Mouse (Mus musculus) CD4-positive helper T cell, adult 2 months (primary cell): ENCODE results near the gene 1810010D01Rik.

Experiments used
- DNase-seq: peaks from one replicate; pipeline ENCODE4 v3.0.0-alpha.2; 2012; ENCODE audit warnings: low read depth, missing footprints, low spot score

Gene 1810010D01Rik

DNA sequence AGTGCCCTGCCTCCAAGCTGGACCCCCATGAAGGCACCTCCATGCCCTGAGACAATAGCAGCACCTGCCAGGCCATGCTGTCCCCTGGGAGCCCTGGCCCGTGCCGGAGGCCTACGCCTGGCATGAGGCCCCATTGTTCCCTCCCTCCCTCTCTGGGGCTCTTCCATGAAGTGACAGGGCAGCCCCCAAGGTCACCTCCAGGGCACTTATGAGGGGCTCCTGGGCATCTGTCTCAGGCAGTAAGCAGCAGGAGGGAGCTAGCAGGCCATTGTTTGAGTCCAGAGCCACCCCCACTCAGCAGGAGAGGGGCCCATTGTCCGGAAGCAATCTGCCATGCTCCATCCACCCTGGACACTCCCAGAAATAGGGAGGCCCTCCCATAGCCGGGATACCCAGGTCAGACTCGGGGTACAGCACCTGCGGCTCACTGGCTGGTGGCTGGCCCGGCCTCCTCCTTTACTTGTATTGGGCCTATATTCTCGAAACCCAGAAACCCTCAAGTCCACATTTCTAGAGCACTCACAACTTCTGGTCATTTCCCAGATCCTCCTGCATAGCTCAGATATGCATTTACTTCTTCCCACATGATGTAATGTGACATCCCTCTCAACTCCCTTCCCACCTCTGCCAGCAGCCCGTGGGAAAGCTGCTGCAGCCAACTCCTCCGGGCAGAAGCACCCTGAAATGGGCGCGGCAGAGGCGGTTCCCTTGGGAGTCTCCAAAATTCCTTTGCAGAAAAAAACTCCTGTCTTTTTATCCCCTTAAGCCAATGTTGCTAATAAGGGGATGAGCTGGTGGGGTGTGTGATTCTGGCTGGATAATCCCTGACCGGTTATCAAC lies 30.9 kb downstream of the 1810010D01Rik start:
- DNase-seq: no peak

DNA sequence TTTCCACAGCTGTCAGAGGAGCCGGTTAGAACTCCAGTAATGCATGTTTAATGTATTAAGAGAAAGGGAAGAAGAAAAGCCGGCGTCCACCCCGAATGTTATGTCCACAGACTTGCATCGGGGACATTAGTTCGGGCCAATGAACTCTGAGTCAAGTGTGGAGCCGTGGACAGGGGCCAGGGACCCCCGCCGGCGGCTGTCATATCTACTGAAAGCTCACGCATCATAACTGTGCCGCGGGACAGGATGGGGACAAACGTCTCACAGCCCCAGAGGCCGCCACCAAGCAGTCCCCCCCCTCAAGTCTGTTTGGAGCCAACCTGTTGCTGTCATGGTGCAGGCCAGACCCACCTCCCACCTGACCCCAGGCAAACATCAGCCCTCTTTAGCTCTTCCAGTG lies 34.4 kb downstream of the 1810010D01Rik start:
- DNase-seq: no peak

DNA sequence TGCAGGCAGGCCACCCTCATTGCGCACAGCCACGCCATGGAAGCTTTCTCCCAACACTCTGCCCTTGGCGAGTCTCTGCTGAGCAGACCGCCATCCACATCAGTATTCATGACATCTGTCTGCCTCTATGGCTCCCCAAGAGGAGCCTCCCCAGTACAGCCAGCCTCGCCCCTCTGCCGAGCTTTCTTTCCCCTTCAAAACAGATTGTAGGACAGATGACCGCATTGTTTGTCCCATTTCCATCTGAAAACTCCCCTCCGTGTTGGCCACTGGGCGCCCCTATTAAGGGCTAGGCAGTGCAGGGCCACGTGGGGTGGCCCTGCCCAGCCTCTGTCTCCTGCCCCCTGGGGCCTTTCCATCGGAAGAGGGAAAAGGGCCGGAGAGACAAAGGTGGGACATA lies 34.8 kb downstream of the 1810010D01Rik start:
- DNase-seq: no peak

DNA sequence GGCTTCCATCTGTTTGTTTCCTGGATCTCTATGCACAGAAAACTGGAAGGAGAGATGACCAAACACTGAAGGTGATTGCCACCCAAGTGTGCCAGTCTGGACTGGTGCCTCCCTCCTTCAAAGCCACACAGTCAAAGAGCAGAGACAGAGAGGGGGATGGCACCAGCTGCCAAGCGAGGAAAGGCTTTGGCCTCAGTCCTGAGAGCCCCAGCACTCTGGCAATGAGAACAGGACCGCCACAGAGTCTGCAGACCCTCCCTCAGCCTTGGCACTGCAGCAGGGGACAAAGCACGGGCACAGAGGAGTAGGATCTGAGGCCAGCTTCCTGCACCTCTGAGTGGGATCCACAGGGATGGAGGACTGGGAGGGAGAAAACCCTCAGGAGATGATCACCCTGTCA lies 38.2 kb downstream of the 1810010D01Rik start:
- no peak for DNase-seq

DNA sequence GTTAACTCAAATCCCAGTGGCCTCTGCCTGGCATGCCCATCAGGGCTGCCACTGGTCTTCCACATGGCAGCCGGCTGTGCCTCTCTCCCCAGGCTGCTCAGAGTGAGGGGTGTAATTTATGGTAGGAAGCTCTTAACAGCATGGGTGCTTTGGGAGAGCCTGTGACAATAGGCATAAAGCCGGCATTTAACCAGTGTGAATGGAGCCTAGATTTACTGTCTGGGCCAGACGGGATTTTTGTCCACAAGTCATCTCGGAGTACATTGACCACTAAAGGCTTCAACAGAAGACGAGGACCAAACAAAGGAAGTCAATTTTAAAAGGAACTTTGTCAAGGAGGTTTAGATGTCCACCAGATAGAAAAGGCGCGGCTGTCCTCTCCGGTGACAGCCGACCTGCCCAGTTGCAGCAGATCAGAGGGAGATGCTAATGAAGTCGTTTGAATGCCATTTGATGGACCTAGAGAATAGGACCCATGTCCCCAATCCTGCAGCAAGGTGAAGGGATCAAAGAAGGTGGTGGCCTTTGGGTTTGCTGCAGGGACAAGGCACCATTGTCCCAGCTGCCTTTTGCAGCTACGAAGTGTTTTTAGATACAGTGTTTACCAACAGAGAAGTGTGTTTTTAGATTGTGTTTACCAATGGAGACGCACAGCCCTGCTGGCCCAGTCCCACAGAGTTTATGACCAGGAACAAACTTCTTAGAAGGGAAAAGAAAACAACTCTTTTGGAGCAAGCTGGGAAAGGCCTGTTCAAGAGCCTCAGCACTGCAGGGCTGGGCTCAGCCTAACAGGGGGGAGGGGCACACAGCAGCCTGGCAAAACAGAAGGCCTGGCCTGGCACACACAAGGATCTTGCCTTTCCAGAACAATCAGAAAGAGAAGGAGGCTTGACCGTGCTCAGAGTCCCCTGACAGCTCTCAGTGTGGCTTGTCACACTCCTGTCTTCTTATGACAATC lies 48.4 kb downstream of the 1810010D01Rik start:
- no peak for DNase-seq
